Mouse (Mus musculus): Measurements from ENCODE around the gene Psme2.

Psme2 gene

DNA sequence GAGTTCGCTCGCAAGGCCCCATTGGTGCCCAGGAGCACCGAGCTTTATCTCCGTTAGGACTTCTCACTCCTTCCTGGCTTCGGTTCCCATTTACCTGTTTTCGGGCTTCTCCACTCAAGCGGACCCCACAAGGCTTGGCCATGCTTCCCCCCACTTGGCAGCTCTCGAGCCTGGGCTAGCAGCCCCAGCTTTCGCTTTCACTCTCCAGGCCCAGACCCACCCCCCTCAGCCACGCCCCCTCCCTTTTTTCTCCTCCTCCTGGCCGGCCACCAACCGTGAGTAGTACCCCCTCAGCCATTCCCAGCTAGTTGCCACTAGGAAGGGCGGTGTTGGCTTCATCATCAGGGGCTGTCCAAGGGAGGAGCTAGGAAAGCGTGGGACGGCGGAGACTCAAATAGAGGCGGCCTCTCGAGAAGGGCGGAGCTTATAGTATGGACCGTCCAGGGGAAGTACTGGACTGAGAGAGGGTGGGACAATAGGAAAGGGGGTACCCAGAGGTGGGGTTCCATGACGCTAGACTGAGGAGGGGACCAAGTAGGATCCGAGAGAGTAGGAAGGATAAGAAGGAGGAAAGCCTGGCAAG, at the start of gene Psme2:
TSS of gene Psme2 (minus strand) at position 366 of the 583 bp plus-strand sequence.
- peak; percentile 91 for DNase-seq (ENCODE audit: low read depth)

GRCm38 (mm10) chr14:55637795-55638194, 46.9 kb upstream of the Psme2 start, which contains the start of gene Gm49378:
Gene Gm49378 (minus strand): TSS chr14:55637895.
- no peak for DNase-seq (ENCODE audit: low read depth)

DNA sequence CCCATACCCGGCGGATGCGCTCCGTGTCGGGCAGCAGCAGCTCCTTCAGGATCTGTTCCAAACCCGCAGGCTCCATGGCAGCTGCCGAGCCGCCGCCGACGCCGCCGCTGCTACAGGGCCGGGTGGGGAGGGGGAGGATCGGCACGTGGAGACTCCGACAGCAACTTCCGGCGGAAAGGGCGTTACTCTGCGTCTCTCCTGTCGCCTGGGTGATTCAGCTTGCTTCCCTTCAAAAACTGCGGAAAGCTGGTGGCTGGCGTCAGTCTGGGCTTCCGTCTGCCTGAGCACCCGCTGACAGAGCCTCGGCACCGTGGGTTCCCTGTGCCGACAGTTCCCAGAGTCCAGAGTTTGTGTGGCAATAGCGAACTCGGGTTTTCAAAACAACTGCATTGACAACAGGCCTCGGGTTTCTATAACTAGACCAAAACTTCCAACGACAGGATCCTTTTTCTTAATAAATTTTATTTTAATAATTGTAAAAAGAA, 44.7 kb upstream of the Psme2 start, which contains the start of gene Ipo4:
TSS of gene Ipo4 (minus strand) at position 435 of the 485 bp plus-strand sequence.
- DNase-seq (ENCODE audit: low read depth), result peak; percentile 78

GRCm38 (mm10) chr14:55634874-55635522, 44.1 kb upstream of the Psme2 start:
- DNase-seq (ENCODE audit: low read depth), result no peak

GRCm38 (mm10) chr14:55629312-55629711, 38.4 kb upstream of the Psme2 start:
- DNase-seq (ENCODE audit: low read depth), result no peak

- no peak for DNase-seq (ENCODE audit: low read depth)
Measured at GRCm38 (mm10) chr14:55628077-55628827, 37.3 kb upstream of the Psme2 start.

GRCm38 (mm10) chr14:55618486-55619195, 27.7 kb upstream of the Psme2 start:
- DNase-seq (ENCODE audit: low read depth), result peak; percentile 70

DNA sequence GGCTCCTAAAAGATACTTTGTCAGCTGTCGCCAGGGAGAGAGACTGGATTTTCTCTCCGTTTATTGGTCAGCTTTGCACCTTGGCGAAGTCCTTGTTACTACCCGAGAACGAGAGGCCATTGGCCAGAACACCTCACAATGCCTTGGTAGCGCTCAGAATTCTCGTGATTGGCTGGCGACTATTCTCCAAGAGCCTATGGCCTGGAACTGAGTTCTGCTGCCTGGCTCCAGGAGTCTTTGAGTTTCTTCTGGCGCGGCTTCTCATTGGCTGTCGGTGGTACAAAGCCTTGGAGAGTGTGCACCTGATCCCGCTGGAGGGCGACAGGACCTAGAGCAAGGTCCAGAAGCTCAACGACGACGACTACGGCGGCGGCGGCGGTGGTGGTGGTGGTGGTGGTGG, 26.9 kb upstream of the Psme2 start, which contains the start of gene Rec8:
TSS of gene Rec8 (plus strand) at position 216 of the 400 bp plus-strand sequence.
- DNase-seq (ENCODE audit: low read depth), result no peak

GRCm38 (mm10) chr14:55616844-55617243, 25.9 kb upstream of the Psme2 start:
- no peak for DNase-seq (ENCODE audit: low read depth)

GRCm38 (mm10) chr14:55615876-55616275, 25.0 kb upstream of the Psme2 start:
- no peak for DNase-seq (ENCODE audit: low read depth)

DNA sequence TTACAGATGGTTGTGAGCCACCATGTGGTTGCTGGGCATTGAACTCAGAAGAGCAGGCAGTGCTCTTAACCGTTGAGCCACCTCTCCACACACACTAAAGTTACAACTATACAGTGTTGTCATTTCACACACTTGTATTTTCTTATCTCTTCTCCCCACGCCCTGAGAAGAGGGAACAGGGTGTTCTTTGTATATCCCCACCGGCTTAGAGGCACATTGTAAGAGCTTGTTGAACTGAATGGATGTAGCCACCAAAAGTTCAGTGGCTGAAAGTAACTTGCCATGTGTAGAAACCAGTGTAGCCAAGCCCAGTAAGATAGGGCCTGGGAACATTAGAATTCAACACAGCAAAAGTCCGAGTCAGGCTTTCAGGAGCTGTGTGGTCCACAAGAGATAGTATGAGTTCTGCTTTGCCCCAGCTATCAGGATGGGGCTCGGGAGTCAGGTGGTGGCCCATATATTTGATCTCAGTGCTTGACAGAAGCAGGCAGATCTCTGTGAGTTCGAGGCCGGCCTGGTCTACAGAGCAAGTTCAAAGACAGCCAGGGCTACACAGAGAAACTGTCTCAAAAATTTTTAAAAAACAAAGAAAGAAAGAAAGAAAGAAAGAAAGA, 23.8 kb upstream of the Psme2 start:
- peak; percentile 85 for DNase-seq (ENCODE audit: low read depth)

DNA sequence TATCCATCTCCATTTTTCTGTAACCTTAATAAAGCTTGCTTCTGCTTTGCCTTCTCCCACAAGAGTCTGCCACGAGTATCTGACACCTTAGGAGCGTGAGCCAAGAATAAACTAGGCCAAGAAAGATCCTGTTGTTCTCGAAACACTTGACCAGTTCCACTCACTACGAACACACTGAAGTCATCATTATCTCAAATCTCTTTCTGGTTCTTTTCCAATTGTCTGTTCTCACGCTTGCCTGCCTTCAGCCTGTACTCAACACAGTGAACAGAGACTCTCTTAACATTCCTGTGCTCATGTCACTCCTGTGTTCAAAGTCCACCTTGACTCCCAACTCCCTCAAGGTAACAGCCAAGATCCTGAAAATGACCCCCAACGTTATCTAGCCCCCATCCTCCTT, 22.4 kb upstream of the Psme2 start:
- DNase-seq (ENCODE audit: low read depth), result no peak

- no peak for DNase-seq (ENCODE audit: low read depth)
Measured at GRCm38 (mm10) chr14:55608339-55608738, 17.4 kb upstream of the Psme2 start.

GRCm38 (mm10) chr14:55605743-55606459, 15.0 kb upstream of the Psme2 start:
- DNase-seq (ENCODE audit: low read depth), result no peak

DNA sequence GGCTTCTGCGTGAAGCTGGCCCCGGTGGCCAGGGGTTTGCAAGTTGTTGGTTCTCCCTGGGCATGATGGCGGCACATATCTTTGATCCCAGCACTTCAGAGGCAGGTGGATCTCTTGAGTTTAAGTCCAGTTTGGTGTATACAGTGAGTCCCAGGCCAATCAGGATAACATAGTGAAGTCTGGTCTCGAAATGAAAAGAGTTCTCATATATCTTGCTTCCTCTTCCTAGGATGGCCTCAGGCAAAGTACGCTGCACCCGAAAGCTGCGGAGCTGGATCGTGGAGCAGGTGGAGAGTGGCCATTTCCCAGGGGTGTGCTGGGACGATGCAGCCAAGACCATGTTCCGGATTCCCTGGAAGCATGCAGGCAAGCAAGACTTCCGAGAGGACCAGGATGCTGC, 13.9 kb upstream of the Psme2 start:
- no peak for DNase-seq (ENCODE audit: low read depth)

GRCm38 (mm10) chr14:55603633-55604576, 13.0 kb upstream of the Psme2 start:
- peak; percentile 98 for DNase-seq (ENCODE audit: low read depth)

- no peak for DNase-seq (ENCODE audit: low read depth)
Measured at GRCm38 (mm10) chr14:55603271-55603632, 12.3 kb upstream of the Psme2 start, which contains the start of gene Irf9. Gene Irf9 (plus strand): TSS chr14:55603571.

GRCm38 (mm10) chr14:55598521-55599390, 7.8 kb upstream of the Psme2 start:
- DNase-seq (ENCODE audit: low read depth), result no peak
